8 mouse cellular contexts compared by ENCODE assay signal in genomic region chr9:20694721-20695235, GRCm38 (mm10). TPM values are rescaled to one million over a fixed set of nuclear protein-coding genes. Genes with fewer than 3 reads are reported as not detected.
A peak's percentile ranks its signal among the peaks of the same experiment; 100 is the strongest.
DNase-seq lines count a peak whose midpoint lies in the region; ATAC-seq and TF ChIP-seq lines count a peak whose summit lies in the region.

No protein-coding gene starts in this region.

- no peak overlapping the region for H3K27ac ChIP-seq in gastrocnemius, adult 2 months
- H3K27ac ChIP-seq in forebrain, embryonic 15.5 days (replicated peaks), result no peak overlapping the region
- no peak overlapping the region for H3K27ac ChIP-seq in liver, embryonic 14.5 days

- H3K9me3 ChIP-seq in forebrain, embryonic 15.5 days, result no peaks in the 10 kb centered on the region
- H3K9me3 ChIP-seq in liver, embryonic 14.5 days (ENCODE audit: control insufficient read depth, low read length), result no peaks in the 10 kb centered on the region

- 0 out of 2 replicates have a peak, but pooled peaks cover 3% of the 10 kb centered on the region for H3K27me3 ChIP-seq in forebrain, embryonic 15.5 days
- H3K27me3 ChIP-seq in liver, embryonic 14.5 days (ENCODE audit: control insufficient read depth, insufficient read depth, low read length), result peaks cover 18% of the 10 kb centered on the region

- no peaks in the 10 kb centered on the region for H3K36me3 ChIP-seq in forebrain, embryonic 15.5 days
- no peaks in the 10 kb centered on the region for H3K36me3 ChIP-seq in liver, embryonic 14.5 days (replicated peaks; ENCODE audit: control insufficient read depth, insufficient read depth, low read depth)

- no peak overlapping the region for H3K9ac ChIP-seq in forebrain, embryonic 15.5 days (replicated peaks)
- H3K9ac ChIP-seq in liver, embryonic 14.5 days (replicated peaks), result no peak overlapping the region

- ATAC-seq in forebrain, embryonic 15.5 days (replicated peaks), result no peak
- no peak for ATAC-seq in liver, embryonic 14.5 days (ENCODE audit: insufficient read depth)

- peak; percentile 27 for DNase-seq in gastrocnemius, adult 2 months
- no peak for DNase-seq in gastrocnemius, postnatal 4 days (ENCODE audit: low spot score in 2 of 2)
- peak; percentile 22 for DNase-seq in R1 (ENCODE audit: low read depth, low spot score)
- DNase-seq in liver, embryonic 14.5 days (ENCODE audit: low read depth in 3 of 3, low spot score in 3 of 3), result no peak
- DNase-seq in thymus, postnatal 25 days, result no peak
- DNase-seq in thymus, postnatal 4 days, result no peak
- no peak for DNase-seq in c-Kit-positive CD71-positive TER-119-positive erythroid progenitor cells, embryonic 14.5 days (ENCODE audit: low spot score)

- no peak for TF ChIP-seq CTCF in gastrocnemius, adult 2 months (IDR thresholded peaks at IDR 0.05)
- TF ChIP-seq CTCF in liver, embryonic 14.5 days (IDR thresholded peaks at IDR 0.05; ENCODE audit: low read depth), result no peak

- peaks cover 20% of the 10 kb centered on the region for H3K4me1 ChIP-seq in forebrain, embryonic 15.5 days
- H3K4me1 ChIP-seq in liver, embryonic 14.5 days (replicated peaks; ENCODE audit: control insufficient read depth in 2 of 2, insufficient read depth in 2 of 2, low read length in 1 of 2), result no peaks in the 10 kb centered on the region

- no peak for TF ChIP-seq EP300 in liver, embryonic 14.5 days (IDR thresholded peaks at IDR 0.05; ENCODE audit: low read depth)

- peak overlapping the region; percentile 29 for H3K4me2 ChIP-seq in forebrain, embryonic 15.5 days (replicated peaks)
- H3K4me2 ChIP-seq in liver, embryonic 14.5 days (ENCODE audit: low read depth), result peak overlapping the region; percentile 36

- peak overlapping the region; percentile 64 for H3K4me3 ChIP-seq in gastrocnemius, adult 2 months
- H3K4me3 ChIP-seq in forebrain, embryonic 15.5 days, result no peak overlapping the region
- no peak overlapping the region for H3K4me3 ChIP-seq in liver, embryonic 14.5 days (ENCODE audit: insufficient read depth in 1 of 2, low read depth in 2 of 2, low read length in 2 of 2)

- intact Hi-C loops in gastrocnemius, adult 2 months (cut with DNase I), result no loop called here

- WGBS in forebrain, embryonic 15.5 days, result 7% methylated on average over 25 of the region's 25 CpGs
- WGBS in liver, embryonic 14.5 days (ENCODE audit: insufficient replicate concordance), result 8% methylated on average over 25 of the region's 25 CpGs

RNA-seq across cellular contexts. Expression of gene Pin1, which starts 42.9 kb away (rescaled TPM):
- total RNA-seq in gastrocnemius, adult 2 months (2021), result 10 to 100 TPM; 13.0 to 15.0 TPM
- total RNA-seq in gastrocnemius, postnatal 4 days (2021), result 10 to 100 TPM; 17.3 to 18.6 TPM
- 62.4 and 64.9 TPM in 2 replicates for polyA plus RNA-seq in forebrain, embryonic 15.5 days (2015; fragmentation: Nextera tagmentation; extraction: Ambion mirVana)
- 8.0 and 12.5 TPM in 2 replicates for polyA plus RNA-seq in liver, embryonic 14.5 days (2012; rRNA removed)
- 26.5 and 27.1 TPM in 2 replicates for polyA plus RNA-seq in liver, embryonic 14.5 days (2014; fragmentation: Nextera tagmentation; extraction: Ambion mirVana)

RNA-seq across cellular contexts. Expression of gene Fbxl12, which starts 50.2 kb away (rescaled TPM):
- 1 to 10 TPM; 4.7 to 5.3 TPM for total RNA-seq in gastrocnemius, adult 2 months (2021)
- total RNA-seq in gastrocnemius, postnatal 4 days (2021), result 10 to 100 TPM; 15.1 to 17.2 TPM
- 16.3 and 16.4 TPM in 2 replicates for polyA plus RNA-seq in forebrain, embryonic 15.5 days (2015; fragmentation: Nextera tagmentation; extraction: Ambion mirVana)
- 7.0 TPM in 2 replicates for polyA plus RNA-seq in liver, embryonic 14.5 days (2012; rRNA removed)
- polyA plus RNA-seq in liver, embryonic 14.5 days (2014; fragmentation: Nextera tagmentation; extraction: Ambion mirVana), result 2.3 and 2.6 TPM in 2 replicates

RNA-seq across cellular contexts. Expression of gene Olfm2, which starts 51.4 kb away (rescaled TPM):
- total RNA-seq in gastrocnemius, adult 2 months (2021), result under 1 TPM; 0.20 TPM
- under 1 TPM; 0.74 to 0.98 TPM for total RNA-seq in gastrocnemius, postnatal 4 days (2021)
- polyA plus RNA-seq in forebrain, embryonic 15.5 days (2015; fragmentation: Nextera tagmentation; extraction: Ambion mirVana), result 121 and 123 TPM in 2 replicates
- polyA plus RNA-seq in liver, embryonic 14.5 days (2012; rRNA removed), result 0.06 and 0.18 TPM in 2 replicates
- polyA plus RNA-seq in liver, embryonic 14.5 days (2014; fragmentation: Nextera tagmentation; extraction: Ambion mirVana), result 0.10 TPM in 1 of 2 replicates, not detected in the other

RNA-seq across cellular contexts. Expression of gene Ubl5, which starts 52.1 kb away (rescaled TPM):
- total RNA-seq in gastrocnemius, adult 2 months (2021), result 100 to 1,000 TPM; 188 to 210 TPM
- total RNA-seq in gastrocnemius, postnatal 4 days (2021), result 100 to 1,000 TPM; 178 to 190 TPM
- polyA plus RNA-seq in forebrain, embryonic 15.5 days (2015; fragmentation: Nextera tagmentation; extraction: Ambion mirVana), result 510 and 551 TPM in 2 replicates
- polyA plus RNA-seq in liver, embryonic 14.5 days (2012; rRNA removed), result 203 and 296 TPM in 2 replicates
- polyA plus RNA-seq in liver, embryonic 14.5 days (2014; fragmentation: Nextera tagmentation; extraction: Ambion mirVana), result 264 and 272 TPM in 2 replicates

Comparison
In these comparisons a context has a peak if more than half of its experiments do, and no peak if none do; other contexts are left out.
1. DNase-seq: peak in gastrocnemius, adult 2 months (single experiment) and R1 (single experiment); none in gastrocnemius, postnatal 4 days (0 of 2), liver, embryonic 14.5 days (0 of 3), thymus, postnatal 25 days (single experiment), thymus, postnatal 4 days (single experiment) and c-Kit-positive CD71-positive TER-119-positive erythroid progenitor cells, embryonic 14.5 days (single experiment).